Mouse (Mus musculus) liver, embryonic 11.5 days (tissue): ENCODE results near the gene Olfr507. TPM values are rescaled to one million over a fixed set of nuclear protein-coding genes. Genes with fewer than 3 reads are reported as not detected.
"Not testable (repeated sequence)": the region's sequence is repeated elsewhere in the genome, so short reads cannot be mapped to it uniquely, and the experiment has no call there.

Experiments
- ATAC-seq: fragments of 200-750 bp; cut with Nextera tagmentation; replicated peaks from 2 replicates; pipeline ENCODE4 v1.8.0; 2017; ENCODE audit warnings: moderate number of reproducible peaks, mild to moderate bottlenecking, moderate TSS enrichment, moderate library complexity; ENCODE audit not compliant: low FRiP score
- DNase-seq: peaks from one replicate; pipeline ENCODE4 v3.0.0-alpha.2; 2017; ENCODE audit warnings: low spot score
- H3K27ac ChIP-seq: fragments of 300-500 bp; sonication (generic); 2 replicates; pipeline ENCODE4 v1.5.1; 2014; ENCODE audit warnings: mild to moderate bottlenecking, low read depth, low read length, control low read depth
- H3K27me3 ChIP-seq: fragments of 300-500 bp; sonication (generic); replicated peaks from 2 replicates; pipeline ENCODE4 v1.6.1; 2014; ENCODE audit warnings: low read length, mixed read lengths; ENCODE audit not compliant: control insufficient read depth, insufficient read depth
- H3K36me3 ChIP-seq: fragments of 300-500 bp; sonication (generic); 2 replicates; pipeline ENCODE4 v1.6.1; 2014; ENCODE audit warnings: mild to moderate bottlenecking, low read length, moderate library complexity, mixed read lengths; ENCODE audit not compliant: control insufficient read depth, insufficient read depth
- H3K4me1 ChIP-seq: fragments of 300-500 bp; sonication (generic); replicated peaks from 2 replicates; pipeline ENCODE4 v1.6.1; 2014; ENCODE audit warnings: low read length, mixed read lengths; ENCODE audit not compliant: control insufficient read depth, insufficient read depth
- H3K4me2 ChIP-seq: fragments of 300-500 bp; sonication (generic); 2 replicates; pipeline ENCODE4 v1.6.1; 2014; ENCODE audit warnings: mild to moderate bottlenecking, control low read depth, moderate library complexity
- H3K4me3 ChIP-seq: fragments of 300-500 bp; sonication (generic); 2 replicates; pipeline ENCODE4 v1.5.1; 2014; ENCODE audit warnings: low read depth, low read length, control low read depth
- H3K9ac ChIP-seq: fragments of 300-500 bp; sonication (generic); 2 replicates; pipeline ENCODE4 v1.6.1; 2014; ENCODE audit warnings: low read depth, low read length, control low read depth
- H3K9me3 ChIP-seq: fragments of 300-500 bp; sonication (generic); 2 replicates; pipeline ENCODE4 v1.6.1; 2016; ENCODE audit warnings: low read length, inconsistent platforms, mixed read lengths; ENCODE audit not compliant: control insufficient read depth
- WGBS: fragments of 180-500 bp; shearing (Covaris S2); extraction: QIAGEN DNeasy Blood & Tissue Kit; methylation state at CpG from one replicate; pipeline ENCODE4 v1.1.7; 2014; 5-methylcytosine and 5-hydroxymethylcytosine counted together
- polyA plus RNA-seq: library from polyadenylated mRNA; unstranded; fragments of >200 nt; fragmentation: Nextera tagmentation; extraction: Ambion mirVana; gene quantifications from 2 replicates; pipeline ENCODE4 v1.2.1, GENCODE M21; 2014

Olfr507 gene
- polyA plus RNA-seq = not detected in 2 replicates

- Histone ChIP-seq H3K4me2 (no peak within 1 kb of the TSS), H3K36me3 (no peaks in the 10 kb centered on the region), H3K9ac (no peak within 1 kb of the TSS), H3K27me3 (no peaks in the 10 kb centered on the region), H3K9me3 (no peaks in the 10 kb centered on the region), H3K27ac (no peak within 1 kb of the TSS), H3K4me1 (no peaks in the 10 kb centered on the region), H3K4me3 (no peak within 1 kb of the TSS)
- DNase-seq (no peak), ATAC-seq (no peak)
- 74% methylated on average over 2 of the region's 2 CpGs for WGBS
Observed at GRCm38 (mm10) chr7:108621514-108621913, at the start of gene Olfr507. Olfr507 (plus strand) TSS chr7:108621814.

- no peak for DNase-seq
- Histone ChIP-seq H3K27ac (no peak overlapping the region), H3K9ac (no peak overlapping the region), H3K4me3 (no peak overlapping the region), H3K9me3 (no peaks in the 10 kb centered on the region), H3K4me2 (no peak overlapping the region), H3K27me3 (no peaks in the 10 kb centered on the region), H3K36me3 (no peaks in the 10 kb centered on the region), H3K4me1 (no peaks in the 10 kb centered on the region)
- no peak; the same call in 1 of the 2 replicates for ATAC-seq
- WGBS = 88% methylated on average over 1 of the region's 1 CpGs
Observed at GRCm38 (mm10) chr7:108589797-108590196, 31.8 kb upstream of the Olfr507 start.

GRCm38 (mm10) chr7:108601916-108602315, 19.7 kb upstream of the Olfr507 start:
- not testable (repeated sequence) for H3K27me3 ChIP-seq, H3K4me3 ChIP-seq, H3K9me3 ChIP-seq, DNase-seq, H3K27ac ChIP-seq, H3K4me2 ChIP-seq, ATAC-seq, H3K4me1 ChIP-seq, H3K9ac ChIP-seq, H3K36me3 ChIP-seq
- WGBS = 77% methylated on average over 3 of the region's 3 CpGs

GRCm38 (mm10) chr7:108610487-108610886, 11.1 kb upstream of the Olfr507 start, which contains the start of gene Olfr506:
Olfr506 (plus strand) TSS chr7:108610787.
- H3K4me2 ChIP-seq = no peak within 1 kb of the TSS
- H3K9ac ChIP-seq = no peak within 1 kb of the TSS
- no peaks in the 10 kb centered on the region for H3K36me3 ChIP-seq
- H3K9me3 ChIP-seq = no peaks in the 10 kb centered on the region
- no peak for DNase-seq
- H3K4me3 ChIP-seq = no peak within 1 kb of the TSS
- no peaks in the 10 kb centered on the region for H3K4me1 ChIP-seq
- H3K27ac ChIP-seq = no peak within 1 kb of the TSS
- ATAC-seq = no peak
- no peaks in the 10 kb centered on the region for H3K27me3 ChIP-seq

GRCm38 (mm10) chr7:108614110-108614509, 7.5 kb upstream of the Olfr507 start:
- Histone ChIP-seq H3K4me3 (no peak overlapping the region), H3K4me2 (no peak overlapping the region), H3K27ac (no peak overlapping the region), H3K36me3 (no peaks in the 10 kb centered on the region), H3K9ac (no peak overlapping the region), H3K27me3 (no peaks in the 10 kb centered on the region), H3K4me1 (no peaks in the 10 kb centered on the region), H3K9me3 (no peaks in the 10 kb centered on the region)
- DNase-seq = no peak
- 85% methylated on average over 2 of the region's 2 CpGs for WGBS
- ATAC-seq = no peak

GRCm38 (mm10) chr7:108616781-108617180, 4.8 kb upstream of the Olfr507 start:
- not testable (repeated sequence) for H3K27ac ChIP-seq, H3K9me3 ChIP-seq, H3K4me3 ChIP-seq, H3K4me1 ChIP-seq, H3K4me2 ChIP-seq, H3K36me3 ChIP-seq, DNase-seq, H3K27me3 ChIP-seq, H3K9ac ChIP-seq, ATAC-seq
- 73% methylated on average over 3 of the region's 3 CpGs for WGBS

- Histone ChIP-seq H3K27ac (no peak within 1 kb of the TSS), H3K9me3 (no peaks in the 10 kb centered on the region), H3K4me2 (no peak within 1 kb of the TSS), H3K27me3 (no peaks in the 10 kb centered on the region), H3K4me3 (no peak within 1 kb of the TSS), H3K9ac (no peak within 1 kb of the TSS), H3K4me1 (no peaks in the 10 kb centered on the region), H3K36me3 (no peaks in the 10 kb centered on the region)
- ATAC-seq (no peak), DNase-seq (no peak)
- 74% methylated on average over 3 of the region's 3 CpGs for WGBS
Observed at GRCm38 (mm10) chr7:108629694-108630093, 8.1 kb downstream of the Olfr507 start, which contains the start of gene Olfr508. Olfr508 (plus strand) TSS chr7:108629994.

- Histone ChIP-seq H3K36me3 (no peaks in the 10 kb centered on the region), H3K4me1 (no peaks in the 10 kb centered on the region), H3K27ac (no peak within 1 kb of the TSS), H3K9me3 (no peaks in the 10 kb centered on the region), H3K9ac (no peak within 1 kb of the TSS), H3K4me2 (no peak within 1 kb of the TSS), H3K4me3 (no peak within 1 kb of the TSS), H3K27me3 (no peaks in the 10 kb centered on the region)
- no peak for ATAC-seq
- no peak for DNase-seq
Observed at GRCm38 (mm10) chr7:108651806-108652205, 30.2 kb downstream of the Olfr507 start, which contains the start of gene Olfr509. Olfr509 (minus strand) TSS chr7:108651906.

GRCm38 (mm10) chr7:108662419-108662818, 40.8 kb downstream of the Olfr507 start:
- no peak for ATAC-seq
- 85% methylated on average over 3 of the region's 3 CpGs for WGBS
- Histone ChIP-seq H3K4me3 (no peak overlapping the region), H3K27me3 (no peaks in the 10 kb centered on the region), H3K9me3 (no peaks in the 10 kb centered on the region), H3K27ac (no peak overlapping the region), H3K4me1 (no peaks in the 10 kb centered on the region), H3K36me3 (no peaks in the 10 kb centered on the region), H3K9ac (no peak overlapping the region), H3K4me2 (no peak overlapping the region)
- DNase-seq = no peak
